Mouse (Mus musculus) skeletal muscle tissue, adult 2 months (tissue): Measurements from ENCODE around the gene Pelo.

Source experiments
- DNase-seq: peaks from one replicate; pipeline ENCODE4 v3.0.0-alpha.2; 2012; ENCODE audit warnings: low read depth, low spot score

Pelo gene

GRCm38 (mm10) chr13:115090069-115090976 is at the start of gene Pelo:
Pelo (minus strand) TSS chr13:115090186.
- DNase-seq, result peak; percentile 95

GRCm38 (mm10) chr13:115138513-115138912 is 48.5 kb upstream of the Pelo start:
- DNase-seq, result no peak

GRCm38 (mm10) chr13:115136761-115137160 is 46.8 kb upstream of the Pelo start:
- DNase-seq, result peak; percentile 9

GRCm38 (mm10) chr13:115132435-115132834 is 42.4 kb upstream of the Pelo start:
- DNase-seq, result no peak

- DNase-seq, result no peak
Observed at GRCm38 (mm10) chr13:115131381-115131780, 41.4 kb upstream of the Pelo start.

- no peak for DNase-seq
Observed at GRCm38 (mm10) chr13:115130035-115130434, 40.0 kb upstream of the Pelo start.

GRCm38 (mm10) chr13:115127826-115128225 is 37.8 kb upstream of the Pelo start:
- DNase-seq, result no peak

GRCm38 (mm10) chr13:115126534-115126933 is 36.5 kb upstream of the Pelo start:
- no peak for DNase-seq

GRCm38 (mm10) chr13:115125130-115125529 is 35.1 kb upstream of the Pelo start:
- DNase-seq, result no peak

- no peak for DNase-seq
Observed at GRCm38 (mm10) chr13:115124521-115124920, 34.5 kb upstream of the Pelo start.

GRCm38 (mm10) chr13:115118756-115119155 is 28.8 kb upstream of the Pelo start:
- DNase-seq, result no peak

GRCm38 (mm10) chr13:115118195-115118594 is 28.2 kb upstream of the Pelo start:
- DNase-seq, result no peak

GRCm38 (mm10) chr13:115116930-115117621 is 27.1 kb upstream of the Pelo start:
- no peak for DNase-seq

GRCm38 (mm10) chr13:115109628-115110027 is 19.6 kb upstream of the Pelo start:
- no peak for DNase-seq

- DNase-seq, result no peak
Observed at GRCm38 (mm10) chr13:115107436-115107835, 17.4 kb upstream of the Pelo start.

GRCm38 (mm10) chr13:115106183-115106582 is 16.2 kb upstream of the Pelo start:
- peak; percentile 47 for DNase-seq

GRCm38 (mm10) chr13:115102754-115103153 is 12.8 kb upstream of the Pelo start:
- no peak for DNase-seq

- peak; percentile 75 for DNase-seq
Observed at GRCm38 (mm10) chr13:115101355-115102191, 11.6 kb upstream of the Pelo start, which contains the start of the genes Gm49395 and Itga1. Gm49395 (minus strand) TSS chr13:115101921. Itga1 (minus strand) TSS chr13:115101964.

- no peak for DNase-seq
Observed at GRCm38 (mm10) chr13:115100381-115101177, 10.6 kb upstream of the Pelo start.

- DNase-seq, result no peak
Observed at GRCm38 (mm10) chr13:115099381-115099780, 9.4 kb upstream of the Pelo start.

- DNase-seq, result no peak
Observed at GRCm38 (mm10) chr13:115098227-115098626, 8.2 kb upstream of the Pelo start.
